Mouse (Mus musculus) MEL (cell line): ENCODE measurements around the gene Prkcb.

Experiments
- CTCF ChIP-seq, 3 experiments: IDR thresholded peaks in 2 of 3; conservative IDR thresholded peaks in 1 of 3; 2 replicates each; pipeline ENCODE4 v1.5.1; 2011 to 2012; ENCODE audit warnings: low read length in 3 of 3, low read depth in 2 of 3, mild to moderate bottlenecking in 2 of 3, improper control_type of control experiment in 1 of 3, inconsistent platforms in 1 of 3, mixed read lengths in 1 of 3, moderate library complexity in 1 of 3; ENCODE audit not compliant: control insufficient read depth in 1 of 3, insufficient read depth in 1 of 3, poor library complexity in 1 of 3, severe bottlenecking in 1 of 3
- EP300 ChIP-seq, 2 experiments: IDR thresholded peaks; 2 replicates each; pipeline ENCODE4 v1.6.1; 2011; ENCODE audit warnings: improper control_type of control experiment in 2 of 2, low read length in 2 of 2, low read depth in 1 of 2, mild to moderate bottlenecking in 1 of 2

GRCm38 (mm10) chr7:122294111-122294510, 5.6 kb downstream of the Prkcb start:
- TF ChIP-seq EP300 (IDR thresholded peaks at IDR 0.05; ENCODE audit: low read depth in 1 of 2, low read length in 2 of 2) (no peak), CTCF (IDR thresholded peaks at IDR 0.05 in 2 of 3, conservative IDR thresholded peaks at IDR 0.05 in 1 of 3; ENCODE audit: control insufficient read depth in 1 of 3, insufficient read depth in 1 of 3, low read depth in 2 of 3, low read length in 3 of 3, poor library complexity in 1 of 3, severe bottlenecking in 1 of 3) (no peak)
